Mouse (Mus musculus): ENCODE results near the gene Lage3. TPM values are rescaled to one million over a fixed set of nuclear protein-coding genes. Genes with fewer than 3 reads are reported as not detected.
"Not testable (repeated sequence)": the region's sequence is repeated elsewhere in the genome, so short reads cannot be mapped to it uniquely, and the experiment has no call there.

Gene Lage3
- total RNA-seq (2015; ENCODE audit: low replicate concordance): 4.2 and 10.9 TPM in 2 replicates
- total RNA-seq (2017; ENCODE audit: low replicate concordance): 2.4 and 10.9 TPM in 2 replicates

GRCm38 (mm10) chrX:74353467-74353770 lies at the start of gene Lage3:
Lage3 (minus strand) TSS chrX:74353618.
- ATAC-seq (replicated peaks; ENCODE audit: low FRiP score, poor library complexity, severe bottlenecking): peak; percentile 99

DNA sequence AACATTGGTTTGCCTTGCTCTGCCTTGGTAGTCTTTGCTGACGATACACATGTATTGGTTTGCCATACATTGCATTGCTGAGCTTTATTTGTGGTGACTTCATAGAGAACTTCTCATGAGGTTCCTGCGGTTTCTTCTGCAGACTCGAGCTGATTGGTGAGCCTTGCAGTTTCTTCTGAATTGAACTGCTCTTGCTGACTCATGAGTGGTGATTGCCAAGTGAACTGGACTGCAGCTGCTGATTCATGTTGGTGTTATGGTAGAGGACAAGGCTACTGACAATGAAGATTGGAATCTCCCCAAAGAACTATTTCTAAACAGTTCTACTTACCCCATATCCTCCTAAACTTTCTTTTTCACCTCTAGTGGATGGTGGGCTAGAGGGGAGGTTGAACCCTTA lies 46.7 kb upstream of the Lage3 start:
- no peak for ATAC-seq (replicated peaks; ENCODE audit: low FRiP score, poor library complexity, severe bottlenecking)

- ATAC-seq (replicated peaks; ENCODE audit: low FRiP score, poor library complexity, severe bottlenecking): peak; percentile 100
Measured at GRCm38 (mm10) chrX:74392535-74393443, 39.4 kb upstream of the Lage3 start, which contains the start of the genes Fam3a and Ikbkg. Fam3a (minus strand) TSS chrX:74393272. Ikbkg (plus strand) TSS chrX:74393290.

DNA sequence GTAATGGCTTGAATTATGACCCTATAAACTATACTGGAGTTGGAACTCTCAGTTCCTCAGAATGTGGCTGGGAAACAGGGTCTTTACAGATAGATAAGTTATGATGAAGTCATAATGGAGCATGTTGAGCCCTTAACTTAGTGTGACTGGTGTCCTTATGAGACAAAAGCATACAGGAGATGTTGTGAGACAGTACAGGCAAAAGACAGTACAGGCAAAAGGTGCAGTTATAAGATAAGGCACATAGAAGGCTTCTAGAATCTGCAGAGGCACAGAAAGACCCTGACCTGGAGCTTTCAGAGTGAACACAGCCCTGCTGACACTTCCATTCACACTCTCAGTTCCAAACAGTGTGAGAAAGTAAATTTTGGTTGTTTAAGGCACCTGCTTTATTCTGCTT lies 34.7 kb upstream of the Lage3 start:
- ATAC-seq (replicated peaks; ENCODE audit: low FRiP score, poor library complexity, severe bottlenecking): no peak

DNA sequence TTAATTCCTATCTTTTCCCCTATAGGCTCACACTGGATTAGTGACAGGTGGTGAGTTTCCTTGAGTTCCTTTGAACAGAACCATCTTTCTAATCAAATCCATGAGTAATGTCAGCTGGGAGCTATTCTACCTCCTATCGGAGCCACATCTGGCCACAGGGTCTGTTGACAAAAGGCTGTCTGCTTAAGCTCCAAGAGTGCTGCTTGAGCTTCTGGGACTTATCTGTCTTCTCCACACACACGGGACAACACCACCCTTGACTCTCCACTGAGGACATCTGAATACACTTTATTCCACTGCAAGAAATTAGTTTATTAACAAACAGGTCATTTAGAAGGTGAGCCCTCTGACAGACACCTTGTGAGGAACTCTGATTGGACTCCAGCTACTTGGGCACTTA lies 31.0 kb upstream of the Lage3 start:
- ATAC-seq (replicated peaks; ENCODE audit: low FRiP score, poor library complexity, severe bottlenecking): peak; percentile 65

- peak; percentile 96 for ATAC-seq (replicated peaks; ENCODE audit: low FRiP score, poor library complexity, severe bottlenecking)
Measured at GRCm38 (mm10) chrX:74372888-74373549, 19.6 kb upstream of the Lage3 start, which contains the start of the genes Ubl4a and Slc10a3. Ubl4a (minus strand) TSS chrX:74373218. Slc10a3 (minus strand) TSS chrX:74373349.

DNA sequence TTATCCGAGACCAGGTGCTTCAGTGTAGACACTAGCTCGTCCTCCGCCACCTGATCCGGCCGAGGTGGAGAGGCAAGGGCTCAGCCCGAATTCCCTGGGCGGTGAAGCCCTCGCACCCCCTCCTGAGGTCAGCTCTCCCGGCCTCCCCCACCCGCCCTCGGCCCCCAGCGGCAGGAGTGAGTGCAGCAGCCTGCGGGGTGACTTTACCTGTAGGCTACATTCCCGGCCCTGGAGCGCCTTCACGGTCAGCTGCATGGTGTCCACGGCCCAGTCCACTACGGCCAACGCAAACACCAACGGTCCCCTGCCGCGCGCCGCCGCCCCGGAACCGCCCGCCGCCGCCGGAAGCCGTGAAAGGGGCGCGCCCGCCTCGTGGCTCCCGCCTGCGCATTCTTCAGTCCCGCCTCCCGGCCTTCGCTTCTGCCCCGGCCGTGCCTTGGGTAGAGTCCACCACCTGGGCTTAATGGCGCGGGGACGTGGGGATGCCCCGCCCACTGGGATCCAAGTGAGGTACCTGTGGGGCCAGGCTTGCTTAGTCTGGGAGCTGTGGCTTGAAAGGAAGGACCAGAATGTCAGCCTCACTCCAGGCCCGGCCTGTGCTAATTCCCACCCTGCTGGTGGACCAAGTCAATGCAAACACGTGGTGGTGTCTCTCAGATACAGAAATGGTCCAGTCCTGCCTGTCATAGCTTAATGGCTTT lies 14.9 kb upstream of the Lage3 start:
- ATAC-seq (replicated peaks; ENCODE audit: low FRiP score, poor library complexity, severe bottlenecking): peak; percentile 70

DNA sequence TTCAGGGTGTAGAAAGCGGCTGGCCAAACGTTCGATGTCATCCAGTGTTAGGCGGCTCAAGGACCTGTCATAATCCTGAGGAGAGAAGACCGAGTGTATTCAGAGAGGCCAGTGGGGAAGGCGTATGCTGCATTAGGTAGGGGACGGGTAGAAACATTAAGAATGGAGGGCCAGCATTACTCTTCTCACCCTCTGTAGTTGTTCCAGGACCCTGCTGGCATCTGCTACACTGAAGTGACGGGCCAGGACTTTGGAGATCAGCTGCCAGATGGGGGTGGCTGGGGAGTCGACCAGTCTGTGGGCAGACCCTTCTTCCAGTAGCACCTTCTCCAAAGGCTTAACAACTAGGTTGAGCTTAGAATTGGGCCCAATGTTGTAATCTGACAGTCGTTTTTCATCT lies 14.1 kb upstream of the Lage3 start:
- no peak; the same call in 1 of the 2 replicates for ATAC-seq (replicated peaks; ENCODE audit: low FRiP score, poor library complexity, severe bottlenecking)

GRCm38 (mm10) chrX:74359171-74359570 lies 5.8 kb upstream of the Lage3 start:
- ATAC-seq (replicated peaks; ENCODE audit: low FRiP score, poor library complexity, severe bottlenecking): no peak

- ATAC-seq (replicated peaks; ENCODE audit: low FRiP score, poor library complexity, severe bottlenecking): not testable (repeated sequence)
Measured at GRCm38 (mm10) chrX:74357069-74357468, 3.7 kb upstream of the Lage3 start.

DNA sequence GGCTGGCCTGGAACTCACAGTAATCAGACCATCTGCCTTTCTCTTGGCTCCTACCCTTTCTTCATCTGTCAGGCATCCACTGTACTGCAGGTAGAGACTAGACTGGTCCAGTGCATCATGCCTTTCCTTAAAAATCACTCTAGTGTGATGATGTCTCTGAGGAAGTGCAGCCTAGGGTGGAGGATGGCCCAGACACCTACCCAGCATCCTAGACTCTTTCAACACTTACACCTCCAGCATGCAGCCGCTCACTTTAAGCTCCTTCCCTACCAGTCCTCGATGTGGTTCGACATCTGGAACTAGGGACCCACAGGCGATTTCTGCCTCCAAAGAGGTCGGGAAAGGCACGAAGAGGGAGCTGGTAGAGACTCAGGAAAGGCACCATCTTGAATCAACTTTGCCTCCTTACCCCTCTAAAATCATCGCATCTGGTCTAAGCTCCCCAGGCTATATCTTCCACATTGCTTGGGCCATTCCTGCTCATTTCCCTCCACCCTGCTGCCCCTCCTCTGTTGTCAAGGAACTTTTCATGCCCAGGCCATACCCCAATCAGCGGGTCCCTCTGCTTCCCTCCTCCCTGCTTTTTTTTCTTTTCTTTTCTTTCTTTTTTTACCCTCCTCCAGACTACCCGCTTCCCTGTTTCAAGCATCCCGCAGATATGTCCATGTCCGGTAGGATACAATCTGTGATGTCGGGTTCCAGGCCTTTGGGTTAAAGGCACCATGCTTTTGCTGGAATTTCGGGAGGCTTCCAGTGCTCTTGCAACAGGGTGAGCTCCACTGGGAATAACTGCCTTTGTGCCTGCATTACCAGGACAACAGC lies 562 bp downstream of the Lage3 start:
- ATAC-seq (replicated peaks; ENCODE audit: low FRiP score, poor library complexity, severe bottlenecking): peak; percentile 60

- no peak for ATAC-seq (replicated peaks; ENCODE audit: low FRiP score, poor library complexity, severe bottlenecking)
Measured at GRCm38 (mm10) chrX:74330166-74330930, 23.1 kb downstream of the Lage3 start.

DNA sequence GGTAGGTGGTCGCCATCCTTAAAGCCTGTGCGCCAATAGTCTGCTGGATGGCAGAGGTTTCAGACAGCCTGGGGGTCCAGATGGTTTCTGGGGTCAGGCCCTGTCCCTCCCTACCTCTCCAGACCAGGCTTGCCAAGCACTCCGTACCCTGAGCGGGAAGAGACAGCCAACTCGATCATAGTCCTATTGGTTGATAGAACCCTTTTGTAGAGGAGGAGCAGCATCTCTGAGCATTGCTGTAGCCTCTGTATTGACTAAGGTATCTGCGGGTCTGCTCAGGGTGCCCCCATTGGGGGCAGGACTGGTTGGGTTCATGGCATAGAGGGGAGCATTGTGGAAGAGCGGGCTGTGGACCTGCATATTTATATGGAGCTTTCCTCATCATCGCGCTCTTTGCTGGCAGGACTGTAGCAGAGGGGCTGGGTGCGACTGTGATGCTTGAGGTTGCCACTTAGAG lies 24.2 kb downstream of the Lage3 start:
- ATAC-seq (replicated peaks; ENCODE audit: low FRiP score, poor library complexity, severe bottlenecking): no peak

DNA sequence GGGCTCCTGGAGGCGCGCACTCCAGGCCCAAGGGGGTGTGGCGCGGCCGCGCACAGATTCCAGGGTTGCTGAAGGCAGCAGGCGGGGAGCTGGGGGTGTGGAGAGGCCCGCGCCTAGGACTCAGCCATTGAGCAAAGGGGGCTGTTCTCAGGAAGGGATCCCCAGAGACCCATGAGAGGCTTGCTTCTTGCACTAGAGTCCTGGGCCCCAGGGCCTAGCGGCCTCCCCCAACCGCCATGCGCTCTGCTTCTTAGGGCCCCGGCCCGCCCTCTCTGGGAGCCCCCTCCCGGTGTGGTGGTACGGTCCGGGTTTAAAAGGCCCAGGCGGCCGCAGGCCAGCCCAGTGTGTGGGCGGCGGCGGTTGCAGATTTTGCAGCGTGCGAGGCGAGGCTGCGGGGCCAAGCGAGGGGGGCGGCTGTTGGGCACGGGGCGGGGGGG lies 24.7 kb downstream of the Lage3 start, which contains the start of gene Plxna3:
Gene Plxna3, plus strand, starts transcription at position 342 of the 437 bp plus-strand sequence.
- peak; percentile 69; the same call in 1 of the 2 replicates for ATAC-seq (replicated peaks; ENCODE audit: low FRiP score, poor library complexity, severe bottlenecking)

GRCm38 (mm10) chrX:74312540-74313464 lies 40.6 kb downstream of the Lage3 start, which contains the start of gene Fam50a:
Fam50a (plus strand) TSS chrX:74313033.
- ATAC-seq (replicated peaks; ENCODE audit: low FRiP score, poor library complexity, severe bottlenecking): peak; percentile 98

DNA sequence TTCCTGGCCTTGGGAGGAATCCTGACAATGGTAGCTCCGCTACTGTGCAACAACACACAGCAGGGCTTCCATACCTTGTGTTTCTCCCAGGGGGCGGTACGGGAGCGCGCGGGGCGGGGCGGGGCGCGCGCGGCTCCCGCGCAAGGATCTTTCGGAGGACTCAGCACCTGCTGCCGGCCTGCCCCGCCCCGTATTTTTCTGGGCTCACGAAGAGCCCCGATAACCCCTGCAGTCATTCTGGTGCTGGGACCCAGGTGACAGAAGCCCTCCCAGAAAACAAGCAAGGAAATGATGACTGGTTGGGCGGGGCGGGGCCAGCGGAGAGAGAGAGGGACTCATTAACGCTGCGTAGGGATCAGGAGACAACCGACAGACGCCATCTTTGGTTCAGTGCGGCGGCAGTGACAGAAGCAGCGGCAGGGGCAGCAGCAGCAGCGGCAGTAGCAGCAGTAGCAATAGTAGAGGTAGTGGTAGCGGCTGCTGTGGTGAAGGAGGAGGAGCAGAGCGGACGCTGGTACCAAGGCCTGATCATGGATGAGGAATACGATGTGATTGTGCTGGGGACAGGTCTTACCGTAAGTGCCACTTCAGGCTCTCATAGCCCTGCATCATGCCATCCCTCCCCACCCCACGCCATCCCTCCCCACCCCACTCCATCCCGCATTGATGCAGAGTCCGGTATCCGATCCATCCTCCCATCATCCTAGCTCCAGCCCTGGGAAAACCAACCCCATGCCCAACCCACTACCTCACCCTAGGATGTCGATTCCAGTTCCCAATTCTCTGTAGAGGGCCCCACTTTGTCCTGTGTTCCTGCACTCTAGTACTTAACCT lies 48.3 kb downstream of the Lage3 start, which contains the start of gene Gdi1:
Gene Gdi1, plus strand, starts transcription at position 132 of the 834 bp plus-strand sequence.
- ATAC-seq (replicated peaks; ENCODE audit: low FRiP score, poor library complexity, severe bottlenecking): peak; percentile 94

All from erythroblast, adult 5-6 weeks (primary cell).